Mouse (Mus musculus): ENCODE data around the gene Prex1.

The Prex1 gene

DNA sequence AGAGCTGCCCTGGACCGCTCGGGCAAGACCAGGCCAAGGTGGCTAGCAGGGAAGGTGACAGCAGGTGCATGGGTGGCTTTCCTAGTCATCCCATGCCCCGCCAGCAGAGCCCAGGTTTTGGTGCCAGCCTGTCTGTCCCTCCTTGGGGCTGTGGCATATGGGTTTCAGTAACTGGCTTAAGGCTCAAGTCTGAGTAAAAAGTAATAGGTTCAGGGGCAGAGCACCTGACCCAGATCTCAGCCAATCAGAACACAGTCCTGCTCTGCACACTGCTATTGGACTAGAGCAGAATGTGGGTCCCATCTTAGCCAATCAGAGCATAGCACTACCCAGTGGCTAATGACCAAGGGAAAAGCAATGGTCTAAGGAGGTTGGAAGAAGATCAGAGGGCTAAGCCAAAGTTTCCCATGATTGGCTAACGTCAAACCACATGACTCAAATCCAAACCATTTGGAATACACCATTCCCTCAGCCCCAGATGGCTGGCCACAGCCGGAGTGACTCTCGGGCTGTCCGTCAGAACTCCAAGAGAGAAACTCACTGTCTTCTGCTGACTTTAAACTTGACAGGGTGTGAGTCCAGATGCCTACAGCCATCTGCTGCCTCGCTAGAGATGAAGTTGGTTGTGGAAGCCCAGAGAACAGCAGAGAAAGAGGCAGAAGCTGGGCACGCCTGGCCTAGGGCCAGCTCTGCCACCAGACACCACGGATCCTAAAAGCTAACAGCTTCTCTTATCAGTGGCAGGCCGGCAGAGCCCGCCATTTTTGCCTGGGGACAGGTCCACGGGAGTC is 80.9 kb downstream of the Prex1 start:
- DNase-seq (ENCODE audit: low spot score) = no peak

DNA sequence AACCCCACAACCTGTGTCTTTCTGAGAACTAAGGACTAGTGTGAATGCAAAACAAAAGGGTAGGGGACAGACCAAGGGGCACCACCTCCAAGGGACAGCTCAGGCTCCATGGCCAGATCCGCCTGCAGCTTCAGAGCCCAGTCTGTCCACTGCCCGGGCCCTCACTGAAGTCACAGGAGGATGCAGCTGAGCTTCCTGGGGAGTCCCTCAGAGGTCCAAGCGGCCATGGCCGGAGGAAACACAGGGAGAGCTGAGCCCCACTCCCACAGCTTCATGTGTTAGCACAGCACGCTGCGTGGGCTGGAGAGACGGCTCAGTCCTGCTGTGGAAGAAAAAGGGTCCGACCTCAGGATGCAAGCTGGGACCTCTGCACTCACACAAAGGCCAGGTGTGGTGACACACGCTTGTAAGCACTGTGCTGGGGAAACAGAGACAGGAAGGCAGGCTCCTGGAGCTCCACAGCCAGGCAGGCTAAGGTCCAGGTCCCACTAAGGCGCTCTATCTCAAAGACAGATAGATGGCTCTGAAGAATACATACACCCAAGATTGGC is 81.9 kb downstream of the Prex1 start:
- DNase-seq (ENCODE audit: low spot score) = no peak

DNA sequence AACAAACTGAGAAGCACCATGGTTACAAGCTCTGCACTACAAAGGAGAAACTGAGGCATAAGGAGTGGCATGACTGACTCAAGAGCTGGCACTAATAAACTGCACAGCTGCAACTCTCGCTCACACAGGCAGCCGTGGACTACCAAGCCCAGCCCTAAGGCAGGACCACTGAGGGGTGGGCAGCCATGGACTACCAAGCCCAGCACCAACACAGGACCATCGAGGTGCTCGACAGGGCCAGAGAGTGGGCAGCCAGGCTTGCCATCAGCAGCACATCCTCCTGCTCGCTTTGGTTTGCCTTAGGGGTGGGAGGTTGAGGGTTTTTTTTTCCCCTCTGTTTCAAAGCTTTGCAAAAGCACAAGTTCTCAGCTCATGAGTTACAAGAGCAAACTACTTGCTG is 82.4 kb downstream of the Prex1 start:
- DNase-seq (ENCODE audit: low spot score) = no peak

DNA sequence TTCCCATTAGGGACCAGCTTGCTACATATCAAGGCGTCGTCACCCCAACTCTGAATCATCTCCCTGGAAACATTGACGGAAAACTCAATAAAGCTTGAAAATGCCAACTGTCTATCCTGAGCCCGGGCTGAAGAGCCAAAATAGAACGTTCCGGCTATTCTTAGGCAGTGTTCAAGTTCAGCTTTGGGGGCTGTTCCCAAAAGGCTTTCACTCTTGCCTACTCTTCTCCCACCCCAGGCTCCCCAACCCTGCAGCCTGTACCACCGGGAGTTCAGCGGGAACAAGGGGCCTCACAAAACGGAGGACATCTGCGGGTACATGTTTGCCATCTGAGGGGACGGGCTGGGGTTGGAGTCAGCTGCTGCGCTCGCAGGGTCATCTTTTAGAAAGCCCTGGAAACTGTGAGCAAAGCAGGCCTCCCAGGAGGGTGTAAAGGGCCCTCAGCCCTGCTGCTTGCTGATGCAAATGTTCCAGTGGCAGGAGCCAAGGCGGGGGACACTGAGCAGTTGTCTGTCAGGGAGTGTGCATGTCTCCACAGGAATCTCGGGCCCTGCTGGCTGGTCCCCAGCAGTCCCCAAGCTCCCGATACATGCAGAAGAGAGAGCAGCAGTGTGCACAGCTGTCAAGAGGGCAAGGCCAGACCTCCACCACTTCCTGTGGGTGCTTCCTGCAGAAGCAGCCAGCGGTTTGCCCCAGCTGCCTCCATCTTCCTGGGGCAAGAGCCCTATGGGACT is 83.5 kb downstream of the Prex1 start:
- DNase-seq (ENCODE audit: low spot score) = no peak

DNA sequence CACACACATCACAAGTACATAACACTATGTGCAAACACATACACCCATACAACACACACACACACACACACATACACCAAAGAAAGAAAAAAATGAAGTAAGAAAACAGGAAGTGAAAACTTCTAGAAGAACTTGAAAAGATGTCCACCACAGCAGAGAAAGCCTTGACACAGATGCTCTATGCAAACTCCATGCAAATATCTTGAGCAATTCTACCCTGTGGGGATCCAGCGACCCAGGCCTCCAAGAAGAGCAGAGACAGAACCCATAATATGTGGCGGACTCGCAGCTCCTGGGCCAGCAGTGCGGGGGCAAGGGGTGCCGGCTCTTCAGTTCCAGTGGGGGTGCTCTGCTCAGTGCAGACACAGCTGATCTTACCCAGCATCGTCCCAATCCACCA is 86.1 kb downstream of the Prex1 start:
- DNase-seq (ENCODE audit: low spot score) = no peak

DNA sequence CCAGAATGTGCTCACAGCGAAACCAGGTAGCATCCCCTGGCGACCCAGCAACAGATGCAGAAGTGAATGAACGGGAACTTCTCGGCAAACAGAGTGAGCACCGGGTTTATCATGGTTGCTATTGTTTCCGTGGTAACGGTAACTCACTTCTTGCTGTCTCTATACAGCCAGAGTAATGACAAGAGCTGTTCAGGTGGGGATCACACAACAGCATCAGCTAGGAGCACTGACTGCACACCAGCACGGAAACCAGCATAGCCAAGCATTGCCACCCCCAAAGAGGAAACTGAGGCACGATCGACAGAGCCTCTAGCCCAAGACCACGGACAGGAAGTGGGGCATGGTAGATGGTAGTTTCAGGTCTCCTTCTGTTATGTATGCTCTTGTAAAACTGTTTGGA is 88.4 kb downstream of the Prex1 start:
- DNase-seq (ENCODE audit: low spot score) = no peak

DNA sequence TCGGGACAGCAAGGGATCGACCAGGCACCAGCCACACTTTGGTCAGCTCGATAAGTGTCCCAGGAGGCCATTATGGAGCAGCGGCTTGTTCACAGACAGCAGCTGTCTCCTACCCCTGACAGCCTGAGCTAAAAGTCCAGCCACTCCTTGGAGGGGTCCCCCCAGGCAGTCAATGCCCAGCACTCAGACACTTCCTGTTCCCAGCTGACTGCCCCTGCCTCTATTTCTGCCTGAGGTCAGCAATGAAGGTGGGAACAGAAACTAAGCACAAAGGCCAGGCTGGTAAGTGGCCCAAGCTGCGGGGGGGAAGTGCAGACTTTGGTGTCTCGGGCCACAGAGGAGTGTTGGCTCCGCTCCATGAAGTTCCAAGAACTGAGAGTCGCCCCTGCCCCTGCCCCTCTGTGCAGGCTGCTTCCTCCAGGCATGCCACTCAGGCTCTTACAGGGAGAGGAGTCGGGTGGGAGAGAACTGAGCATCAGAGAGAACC is 90.5 kb downstream of the Prex1 start:
- no peak for DNase-seq (ENCODE audit: low spot score)

DNA sequence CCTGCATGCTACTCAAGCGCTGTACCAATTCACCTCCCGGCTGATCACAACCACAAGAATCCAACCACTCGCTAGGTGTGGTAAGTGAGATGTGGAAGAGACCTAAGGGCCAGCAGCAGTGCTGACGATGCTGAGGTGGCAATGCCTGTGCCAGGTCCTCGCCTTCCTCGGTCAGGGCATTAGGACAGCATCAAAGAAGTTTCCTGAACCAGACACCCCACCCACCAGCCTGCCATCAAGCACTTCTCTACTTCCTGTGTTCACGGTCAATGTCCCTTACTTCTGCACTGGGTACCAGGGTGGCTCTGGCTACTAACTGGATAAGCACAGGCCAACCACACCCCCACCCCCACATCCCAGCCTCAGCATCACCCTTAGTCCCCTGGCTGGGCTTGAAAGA is 91.0 kb downstream of the Prex1 start:
- DNase-seq (ENCODE audit: low spot score) = no peak

DNA sequence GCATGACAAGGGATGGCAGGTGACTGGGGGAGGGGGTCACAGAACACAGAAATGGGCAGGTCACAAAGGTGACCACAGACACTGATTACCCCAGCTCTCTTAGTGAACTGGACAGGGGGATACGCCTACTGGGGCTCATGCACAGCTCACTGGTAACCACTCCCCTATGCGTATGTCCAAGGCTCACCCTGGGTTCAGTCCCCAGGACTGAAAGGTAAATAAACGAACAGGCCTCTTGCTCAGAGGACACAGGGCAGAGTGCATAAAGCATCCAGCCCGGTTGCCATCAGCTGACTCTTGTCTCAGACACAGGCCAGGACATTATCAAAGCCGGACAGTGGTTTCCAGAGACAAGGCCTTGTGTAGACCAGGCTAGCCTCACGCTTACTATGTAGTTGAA is 91.6 kb downstream of the Prex1 start:
- no peak for DNase-seq (ENCODE audit: low spot score)

DNA sequence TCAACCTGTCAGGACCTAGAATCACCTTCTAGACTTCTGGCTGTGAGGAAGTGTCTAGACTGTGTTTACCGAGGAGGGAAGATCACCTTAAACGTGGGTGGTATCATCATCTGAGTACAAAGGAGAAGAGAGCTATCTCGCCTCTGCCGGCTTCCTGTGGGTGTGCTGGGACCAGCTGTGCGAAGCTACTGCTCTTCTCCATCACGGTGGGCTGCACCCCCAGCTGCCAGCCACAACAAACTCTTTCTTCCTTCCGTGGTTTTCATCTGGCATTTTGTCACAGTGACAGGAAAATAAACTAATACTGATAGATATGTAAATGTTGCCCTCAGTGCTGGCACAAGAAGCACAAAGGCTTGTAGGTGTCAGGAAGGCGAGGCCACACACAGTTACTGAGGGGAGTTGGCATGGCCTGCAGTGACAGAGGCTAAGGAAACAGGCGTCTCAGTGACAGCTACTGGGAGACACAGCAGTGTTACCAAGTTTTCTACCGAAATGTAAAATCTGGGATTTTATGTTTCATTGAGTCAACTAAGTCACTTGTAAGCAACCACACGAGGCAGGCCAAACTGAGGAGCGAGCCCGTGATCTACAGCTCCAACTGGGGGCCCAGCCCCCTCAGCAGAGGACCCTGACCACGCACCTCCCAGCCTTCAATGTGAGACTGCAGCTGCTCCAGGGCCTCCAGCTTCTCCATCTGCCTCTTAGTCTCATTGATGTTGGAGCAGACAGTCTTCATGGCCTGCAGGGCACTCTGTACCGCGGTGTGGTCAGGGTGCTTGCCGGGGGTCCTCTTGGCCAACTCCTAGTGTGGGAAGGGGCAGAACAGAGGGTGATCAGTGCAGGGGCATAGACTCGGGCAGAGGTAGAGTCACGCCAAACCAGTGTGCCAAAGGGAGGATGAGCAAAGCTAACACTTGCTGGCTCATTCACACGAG is 92.8 kb downstream of the Prex1 start:
- no peak for DNase-seq (ENCODE audit: low spot score)

DNA sequence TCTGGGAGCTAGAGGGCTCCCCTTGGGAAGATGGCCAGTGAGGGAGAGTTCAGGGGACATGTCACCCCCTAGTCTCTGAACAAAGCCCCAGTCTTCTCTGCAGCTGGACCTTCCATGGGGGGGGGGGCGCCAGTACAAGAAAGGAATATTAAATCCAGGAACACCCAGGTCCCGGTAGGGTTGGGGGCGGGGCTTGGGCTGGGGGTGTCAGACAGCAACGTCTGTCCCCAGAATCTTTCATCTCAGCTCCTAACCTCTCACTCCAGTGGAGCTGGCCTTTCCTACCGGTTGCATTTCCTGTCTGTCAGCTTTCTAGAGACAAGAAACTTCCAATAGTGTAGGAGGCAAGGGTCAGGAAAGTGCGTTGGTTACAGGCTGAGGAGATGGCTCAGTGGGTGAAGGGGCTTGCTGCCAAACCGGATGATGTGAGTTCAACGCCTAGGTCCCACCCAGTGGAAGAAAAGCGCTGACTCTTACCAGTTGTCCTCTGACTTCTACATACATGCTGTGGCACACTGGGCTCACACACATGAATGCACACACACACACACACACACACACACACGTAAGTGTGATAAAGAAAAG is 93.6 kb downstream of the Prex1 start:
- DNase-seq (ENCODE audit: low spot score) = no peak

DNA sequence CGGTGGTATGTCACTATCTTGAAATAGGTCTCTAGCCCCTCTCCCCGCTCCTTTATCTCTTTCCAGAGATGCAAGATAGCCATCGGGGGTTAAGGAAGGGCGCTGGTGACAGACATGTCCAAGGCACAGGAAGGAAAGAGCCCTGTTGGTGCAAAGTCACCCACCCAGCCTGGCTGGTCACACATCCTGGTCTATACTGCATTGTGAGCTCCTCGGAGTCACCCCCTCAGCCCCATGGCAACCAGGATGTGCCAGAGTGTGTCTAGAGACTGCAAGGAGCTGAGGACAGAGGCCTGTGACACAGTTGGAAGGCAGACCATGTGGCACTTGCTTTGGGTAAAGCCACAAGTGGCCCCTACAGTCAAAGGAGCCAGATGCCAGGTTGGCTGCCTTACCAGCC is 94.4 kb downstream of the Prex1 start:
- DNase-seq (ENCODE audit: low spot score) = no peak

DNA sequence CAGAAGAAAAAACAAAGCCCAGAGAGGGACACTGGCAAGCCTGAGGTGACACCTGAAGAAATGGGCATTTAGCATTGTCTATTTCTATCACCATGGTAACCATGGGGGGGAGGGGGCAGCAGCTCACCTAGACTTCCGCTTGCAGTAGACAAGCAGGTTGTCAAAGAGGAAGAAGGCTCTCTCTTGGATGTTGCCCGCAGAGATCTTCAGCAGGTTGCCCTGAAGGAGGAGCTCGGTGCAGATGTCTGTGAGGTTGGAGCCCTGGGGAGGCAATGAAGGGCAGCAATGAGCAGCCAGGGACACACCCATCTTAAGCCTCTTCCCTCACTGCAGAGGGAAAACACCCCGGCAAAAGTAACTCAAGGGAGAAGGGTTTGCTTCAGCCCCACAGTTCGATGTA is 95.9 kb downstream of the Prex1 start:
- DNase-seq (ENCODE audit: low spot score) = no peak

DNA sequence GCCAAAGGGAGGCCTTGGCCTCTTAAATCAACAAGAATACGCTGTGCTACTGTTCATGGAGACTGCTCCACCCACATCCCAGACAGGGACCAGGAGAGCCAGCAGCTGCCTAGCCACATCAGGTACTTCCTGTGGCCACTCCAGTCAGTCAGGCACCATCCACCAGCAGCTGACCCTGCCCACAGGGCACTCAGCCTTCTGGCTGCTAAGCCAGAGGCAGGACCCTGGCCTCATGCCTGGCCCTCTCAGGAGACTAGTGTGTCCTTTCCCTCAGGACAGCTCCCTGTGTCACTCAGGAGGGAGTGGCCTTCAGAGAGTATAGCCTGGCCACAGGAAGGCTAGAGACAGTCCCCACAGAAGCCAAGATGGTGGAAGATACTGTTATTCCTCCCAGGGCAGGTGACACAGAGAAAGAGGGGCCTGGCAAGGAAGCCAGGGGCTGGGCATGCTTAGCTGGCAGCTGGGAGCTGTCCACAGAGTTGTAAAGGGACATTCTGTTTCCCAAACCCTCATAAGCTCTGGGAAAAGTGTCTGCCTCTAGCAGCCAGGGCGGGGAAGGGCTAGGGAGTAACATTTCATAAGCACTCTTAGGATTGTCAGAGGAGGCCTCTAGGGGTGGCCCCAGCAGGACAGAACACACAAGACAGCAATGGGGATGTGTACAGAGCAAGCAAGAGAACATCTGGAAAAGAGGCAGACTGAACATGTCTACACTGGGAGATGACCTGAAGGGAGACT is 98.1 kb downstream of the Prex1 start:
- DNase-seq (ENCODE audit: low spot score) = no peak

DNA sequence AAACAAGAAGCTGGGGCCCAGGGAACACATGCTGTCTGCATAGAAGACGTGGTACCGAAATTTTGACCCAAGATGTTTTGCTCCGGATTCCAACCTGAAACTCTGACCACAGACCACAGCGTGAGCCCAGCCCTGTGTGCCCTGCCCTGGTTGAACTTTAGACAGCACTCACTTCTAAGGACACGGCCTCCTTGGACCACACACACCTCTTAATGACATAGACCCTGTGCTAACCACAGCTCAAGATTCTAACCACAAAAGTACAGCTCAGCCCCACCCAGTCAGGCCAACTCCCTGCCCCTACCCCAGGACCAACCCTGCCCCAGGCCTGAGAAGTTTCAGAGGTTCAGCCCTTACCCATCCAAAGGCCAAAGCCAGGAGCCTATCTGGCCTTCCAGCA is 103.4 kb downstream of the Prex1 start:
- no peak for DNase-seq (ENCODE audit: low spot score)

DNA sequence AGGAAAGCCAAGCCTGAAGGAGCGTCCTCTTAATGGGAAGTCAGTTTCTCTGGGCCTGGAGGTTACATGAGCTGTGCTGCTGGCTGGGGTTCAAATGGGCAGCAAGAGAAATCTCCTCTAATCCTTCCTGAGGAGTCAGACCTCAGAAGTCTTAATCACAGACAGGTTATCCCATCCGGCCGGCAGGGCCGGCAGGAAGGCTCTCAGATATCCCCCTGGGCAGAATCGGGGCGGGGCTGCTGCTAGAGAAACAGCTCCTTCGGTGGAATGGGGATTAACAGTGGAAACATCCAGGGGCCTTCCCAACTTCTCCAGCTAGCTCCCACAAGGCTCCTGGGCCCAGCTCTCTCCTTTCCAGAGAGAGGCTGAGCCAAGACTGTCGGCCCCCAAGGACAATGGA is 105.1 kb downstream of the Prex1 start:
- no peak for DNase-seq (ENCODE audit: low spot score)

DNA sequence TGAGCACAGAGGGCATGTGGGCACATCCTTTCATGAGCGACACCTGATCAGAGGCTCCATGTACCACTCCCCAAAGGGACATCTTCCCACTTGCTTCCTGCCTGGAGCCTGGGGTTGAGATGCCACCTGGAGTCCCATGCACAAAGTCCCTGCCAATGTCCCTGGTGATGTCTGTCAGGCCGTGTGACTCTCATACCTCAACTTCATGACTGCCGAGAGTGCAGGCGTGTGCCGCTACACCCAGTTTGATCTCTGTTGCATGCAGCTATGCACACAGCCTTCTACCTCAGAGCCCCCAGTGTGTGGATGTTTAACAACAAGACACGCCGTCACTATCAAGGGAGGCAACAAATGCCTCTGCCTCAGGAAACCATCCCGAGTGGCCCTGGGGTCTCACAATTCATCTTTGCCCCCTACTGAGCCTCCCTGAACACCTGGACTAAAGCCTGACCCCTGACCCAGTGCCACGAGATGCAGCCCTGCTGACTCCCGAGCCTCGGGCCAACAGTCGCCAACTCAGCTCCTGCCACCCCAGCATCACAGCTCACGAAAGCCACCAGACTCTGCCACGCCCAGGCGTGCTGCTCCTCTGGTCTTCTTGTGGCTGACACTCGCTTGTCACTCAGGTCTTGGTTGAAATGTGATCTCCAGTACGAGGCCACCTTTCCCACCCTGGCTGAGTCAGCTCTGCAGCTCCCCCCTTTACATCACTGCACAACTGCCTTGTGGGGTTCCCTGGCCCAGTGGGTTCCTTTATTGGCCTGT is 107.0 kb downstream of the Prex1 start:
- DNase-seq (ENCODE audit: low spot score) = no peak

DNA sequence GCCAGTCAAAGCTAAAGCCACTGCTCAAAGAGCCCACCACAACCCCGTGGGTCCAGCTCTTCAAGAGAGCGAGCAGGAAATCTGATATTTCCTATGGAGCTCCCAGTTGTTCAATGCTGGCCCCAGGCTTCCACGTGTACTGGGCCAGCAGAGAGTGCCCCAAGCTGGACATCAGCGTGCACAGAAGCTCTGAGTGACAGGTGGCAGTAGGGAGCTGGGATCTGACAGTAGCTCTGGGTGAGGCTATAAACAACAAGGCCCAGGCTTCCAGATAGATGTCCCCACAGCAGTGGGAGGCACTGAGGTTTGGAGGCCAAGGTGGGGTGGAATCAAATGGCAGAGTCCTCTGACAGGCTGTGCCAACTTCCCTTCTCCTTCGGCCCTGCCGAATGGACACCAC is 107.6 kb downstream of the Prex1 start:
- no peak for DNase-seq (ENCODE audit: low spot score)

DNA sequence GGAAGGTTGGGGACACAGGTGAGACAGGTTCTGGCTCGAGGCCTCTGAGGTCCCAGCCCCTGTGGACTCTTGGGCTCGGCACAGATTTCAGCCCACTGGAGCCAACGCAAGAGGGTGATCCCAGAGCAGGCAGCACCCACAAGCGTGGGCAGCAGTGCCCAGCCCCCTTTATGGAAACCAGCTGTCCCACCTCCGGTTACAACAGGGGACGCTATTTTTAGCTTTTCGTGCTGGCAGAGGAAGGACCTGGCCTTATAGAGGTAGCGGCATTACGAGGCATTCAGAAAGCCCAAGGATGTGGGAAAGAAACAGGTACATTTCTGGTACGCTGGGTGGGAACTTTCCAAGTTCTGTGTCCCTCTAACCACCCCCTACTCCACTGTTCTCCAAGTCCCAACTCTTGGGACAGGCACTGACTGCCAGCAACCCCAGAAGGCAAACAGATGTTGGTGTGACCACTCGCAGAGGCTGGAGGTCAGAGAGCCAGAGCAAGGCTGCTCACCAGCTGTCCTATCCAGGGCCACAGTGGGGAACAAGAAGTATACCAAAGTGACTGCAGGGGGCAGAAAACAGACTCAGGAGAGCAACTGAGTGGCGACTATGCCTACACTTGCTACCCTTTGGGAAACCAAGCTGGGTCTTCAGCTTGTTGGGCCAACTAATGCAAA is 108.3 kb downstream of the Prex1 start:
- DNase-seq (ENCODE audit: low spot score) = no peak

DNA sequence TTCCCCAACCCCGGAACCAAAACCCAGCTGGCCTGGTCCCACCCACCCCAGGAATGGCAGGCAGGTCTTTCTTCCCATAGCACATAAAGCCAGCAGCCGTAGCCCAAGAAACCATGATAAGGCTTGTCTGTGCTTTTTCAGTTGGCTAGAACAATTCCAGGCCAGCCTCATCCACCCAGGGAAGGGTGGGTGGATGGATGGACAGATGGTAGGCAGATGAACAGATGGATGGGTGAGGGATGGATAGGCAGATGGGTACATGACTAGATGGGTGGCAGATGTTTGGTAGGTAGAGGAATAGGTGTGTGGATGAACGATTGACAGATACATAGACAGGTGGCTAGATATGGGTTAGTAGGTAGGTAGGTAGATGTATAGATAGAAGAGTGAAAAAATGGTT is 110.7 kb downstream of the Prex1 start:
- no peak for DNase-seq (ENCODE audit: low spot score)

Measured in ovary, adult 18-20 months (tissue).